Mouse (Mus musculus): Measurements from ENCODE around the gene Pde7b. TPM values are rescaled to one million over a fixed set of nuclear protein-coding genes. Genes with fewer than 3 reads are reported as not detected.

Gene Pde7b
- polyA plus RNA-seq, 1 experiment from 2014 or later = 4.3 TPM

DNA sequence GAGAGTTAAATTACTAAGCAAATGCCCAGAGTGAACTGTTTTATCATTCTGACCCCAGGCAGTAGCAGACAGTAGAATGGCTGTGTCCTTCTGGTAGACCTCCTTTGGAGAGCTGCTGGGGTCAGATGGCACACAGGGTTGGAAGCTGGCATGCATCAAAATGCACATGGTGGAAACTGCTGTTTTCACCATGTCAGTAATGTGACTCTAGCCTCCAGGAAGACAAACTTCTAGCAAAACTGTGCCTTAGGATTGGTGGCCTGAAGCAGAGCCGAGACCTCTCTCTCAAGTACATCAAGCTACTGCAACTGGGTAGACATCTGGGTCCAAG lies 91.8 kb downstream of the Pde7b start:
- Histone ChIP-seq H3K4me1 (ENCODE audit: control insufficient read depth, insufficient read depth, low read length) (peaks cover 3% of the 10 kb centered on the region), H3K36me3 (replicated peaks; ENCODE audit: control insufficient read depth, insufficient read depth, low read depth, low read length) (no peaks in the 10 kb centered on the region), H3K27ac (replicated peaks; ENCODE audit: low read depth, low read length) (no peak overlapping the region), H3K27me3 (ENCODE audit: control insufficient read depth, insufficient read depth, low read length) (no peaks in the 10 kb centered on the region), H3K9me3 (replicated peaks; ENCODE audit: control insufficient read depth, low read length) (no peaks in the 10 kb centered on the region), H3K4me2 (ENCODE audit: low read depth, low read length) (no peak overlapping the region), H3K9ac (replicated peaks; ENCODE audit: low read length) (no peak overlapping the region), H3K4me3 (ENCODE audit: low read depth, low read length) (no peak overlapping the region)
- 53% methylated on average over 1 of the region's 1 CpGs for WGBS
- DNase-seq (ENCODE audit: low spot score) = peak; percentile 32
- ATAC-seq (replicated peaks; ENCODE audit: insufficient number of reproducible peaks, low FRiP score, low TSS enrichment, low read depth) = no peak

- 0 out of 2 replicates have a peak overlapping the region, but pooled peaks have one; percentile 28 for H3K27ac ChIP-seq (replicated peaks; ENCODE audit: low read depth, low read length)
- WGBS = 45% methylated on average over 14 of the region's 14 CpGs
- H3K36me3 ChIP-seq (replicated peaks; ENCODE audit: control insufficient read depth, insufficient read depth, low read depth, low read length) = no peaks in the 10 kb centered on the region
- ATAC-seq (replicated peaks; ENCODE audit: insufficient number of reproducible peaks, low FRiP score, low TSS enrichment, low read depth) = no peak
- no peak overlapping the region for H3K9ac ChIP-seq (replicated peaks; ENCODE audit: low read length)
- no peaks in the 10 kb centered on the region for H3K9me3 ChIP-seq (replicated peaks; ENCODE audit: control insufficient read depth, low read length)
- DNase-seq (ENCODE audit: low spot score) = peak; percentile 43
- no peak overlapping the region for H3K4me3 ChIP-seq (ENCODE audit: low read depth, low read length)
- peaks cover 3% of the 10 kb centered on the region for H3K4me1 ChIP-seq (ENCODE audit: control insufficient read depth, insufficient read depth, low read length)
- H3K4me2 ChIP-seq (ENCODE audit: low read depth, low read length) = no peak overlapping the region
- H3K27me3 ChIP-seq (ENCODE audit: control insufficient read depth, insufficient read depth, low read length) = no peaks in the 10 kb centered on the region
Observed at GRCm38 (mm10) chr10:20632256-20633084, 92.4 kb downstream of the Pde7b start.

DNA sequence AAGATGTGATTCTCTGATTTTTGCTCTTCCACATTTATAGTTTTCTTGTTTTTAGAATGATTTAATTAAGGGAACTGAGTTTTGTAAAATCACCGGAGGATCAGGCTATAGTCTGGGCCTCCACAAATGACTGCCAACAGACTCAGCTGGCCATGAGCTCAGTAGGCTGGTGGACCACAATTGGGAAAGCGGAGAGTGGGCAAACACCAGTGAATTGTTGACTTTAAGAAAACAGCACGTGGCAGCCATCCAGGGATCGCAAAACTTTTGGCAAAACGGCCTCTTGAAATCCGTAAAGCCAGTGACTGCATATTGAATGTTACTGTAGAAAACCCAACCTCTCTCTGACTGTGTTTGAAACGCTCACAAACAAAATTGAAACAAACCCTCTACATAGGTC lies 94.8 kb downstream of the Pde7b start:
- ATAC-seq (replicated peaks; ENCODE audit: insufficient number of reproducible peaks, low FRiP score, low TSS enrichment, low read depth) (no peak), DNase-seq (ENCODE audit: low spot score) (no peak)
- Histone ChIP-seq H3K9ac (replicated peaks; ENCODE audit: low read length) (no peak overlapping the region), H3K4me2 (ENCODE audit: low read depth, low read length) (no peak overlapping the region), H3K27me3 (ENCODE audit: control insufficient read depth, insufficient read depth, low read length) (no peaks in the 10 kb centered on the region), H3K9me3 (replicated peaks; ENCODE audit: control insufficient read depth, low read length) (no peaks in the 10 kb centered on the region), H3K4me3 (ENCODE audit: low read depth, low read length) (no peak overlapping the region), H3K36me3 (replicated peaks; ENCODE audit: control insufficient read depth, insufficient read depth, low read depth, low read length) (no peaks in the 10 kb centered on the region), H3K27ac (replicated peaks; ENCODE audit: low read depth, low read length) (no peak overlapping the region), H3K4me1 (ENCODE audit: control insufficient read depth, insufficient read depth, low read length) (peaks cover 3% of the 10 kb centered on the region)
- 79% methylated on average over 7 of the region's 7 CpGs for WGBS

- WGBS = 93% methylated on average over 16 of the region's 16 CpGs
- Histone ChIP-seq H3K4me3 (ENCODE audit: low read depth, low read length) (no peak overlapping the region), H3K9me3 (replicated peaks; ENCODE audit: control insufficient read depth, low read length) (no peaks in the 10 kb centered on the region), H3K27me3 (ENCODE audit: control insufficient read depth, insufficient read depth, low read length) (no peaks in the 10 kb centered on the region), H3K4me1 (ENCODE audit: control insufficient read depth, insufficient read depth, low read length) (no peaks in the 10 kb centered on the region), H3K4me2 (ENCODE audit: low read depth, low read length) (no peak overlapping the region), H3K27ac (replicated peaks; ENCODE audit: low read depth, low read length) (no peak overlapping the region), H3K36me3 (replicated peaks; ENCODE audit: control insufficient read depth, insufficient read depth, low read depth, low read length) (no peaks in the 10 kb centered on the region), H3K9ac (replicated peaks; ENCODE audit: low read length) (no peak overlapping the region)
- DNase-seq (ENCODE audit: low spot score) (no peak), ATAC-seq (replicated peaks; ENCODE audit: insufficient number of reproducible peaks, low FRiP score, low TSS enrichment, low read depth) (no peak)
Observed at GRCm38 (mm10) chr10:20625702-20626375, 99.0 kb downstream of the Pde7b start.

GRCm38 (mm10) chr10:20621661-20622454 lies 103.0 kb downstream of the Pde7b start:
- DNase-seq (ENCODE audit: low spot score) = no peak
- no peak overlapping the region for H3K9ac ChIP-seq (replicated peaks; ENCODE audit: low read length)
- ATAC-seq (replicated peaks; ENCODE audit: insufficient number of reproducible peaks, low FRiP score, low TSS enrichment, low read depth) = no peak

GRCm38 (mm10) chr10:20606007-20606406 lies 118.9 kb downstream of the Pde7b start:
- DNase-seq (ENCODE audit: low spot score) (no peak), ATAC-seq (replicated peaks; ENCODE audit: insufficient number of reproducible peaks, low FRiP score, low TSS enrichment, low read depth) (no peak)
- no peak overlapping the region for H3K4me3 ChIP-seq (ENCODE audit: low read depth, low read length)
- H3K9ac ChIP-seq (replicated peaks; ENCODE audit: low read length) = no peak overlapping the region
- no peaks in the 10 kb centered on the region for H3K9me3 ChIP-seq (replicated peaks; ENCODE audit: control insufficient read depth, low read length)
- H3K27me3 ChIP-seq (ENCODE audit: control insufficient read depth, insufficient read depth, low read length) = no peaks in the 10 kb centered on the region
- no peak overlapping the region for H3K27ac ChIP-seq (replicated peaks; ENCODE audit: low read depth, low read length)
- H3K4me2 ChIP-seq (ENCODE audit: low read depth, low read length) = no peak overlapping the region
- no peaks in the 10 kb centered on the region for H3K4me1 ChIP-seq (ENCODE audit: control insufficient read depth, insufficient read depth, low read length)
- 76% methylated on average over 2 of the region's 2 CpGs for WGBS
- no peaks in the 10 kb centered on the region for H3K36me3 ChIP-seq (replicated peaks; ENCODE audit: control insufficient read depth, insufficient read depth, low read depth, low read length)

More at GRCm38 (mm10) chr10:20621661-20622454, 103.0 kb downstream of the Pde7b start:
- no peaks in the 10 kb centered on the region for H3K27me3 ChIP-seq (ENCODE audit: control insufficient read depth, insufficient read depth, low read length)
- H3K4me3 ChIP-seq (ENCODE audit: low read depth, low read length) = no peak overlapping the region
- H3K4me1 ChIP-seq (ENCODE audit: control insufficient read depth, insufficient read depth, low read length) = no peaks in the 10 kb centered on the region
- WGBS = 81% methylated on average over 8 of the region's 8 CpGs
- H3K27ac ChIP-seq (replicated peaks; ENCODE audit: low read depth, low read length) = no peak overlapping the region
- no peak overlapping the region for H3K4me2 ChIP-seq (ENCODE audit: low read depth, low read length)
- H3K36me3 ChIP-seq (replicated peaks; ENCODE audit: control insufficient read depth, insufficient read depth, low read depth, low read length) = no peaks in the 10 kb centered on the region
- no peaks in the 10 kb centered on the region for H3K9me3 ChIP-seq (replicated peaks; ENCODE audit: control insufficient read depth, low read length)

- WGBS = 71% methylated on average over 5 of the region's 5 CpGs
- H3K4me2 ChIP-seq (ENCODE audit: low read depth, low read length) = no peak overlapping the region
- H3K36me3 ChIP-seq (replicated peaks; ENCODE audit: control insufficient read depth, insufficient read depth, low read depth, low read length) = no peaks in the 10 kb centered on the region
- no peaks in the 10 kb centered on the region for H3K9me3 ChIP-seq (replicated peaks; ENCODE audit: control insufficient read depth, low read length)
- DNase-seq (ENCODE audit: low spot score) (no peak), ATAC-seq (replicated peaks; ENCODE audit: insufficient number of reproducible peaks, low FRiP score, low TSS enrichment, low read depth) (no peak)
- H3K4me3 ChIP-seq (ENCODE audit: low read depth, low read length) = no peak overlapping the region
- no peak overlapping the region for H3K9ac ChIP-seq (replicated peaks; ENCODE audit: low read length)
- no peaks in the 10 kb centered on the region for H3K27me3 ChIP-seq (ENCODE audit: control insufficient read depth, insufficient read depth, low read length)
- no peak overlapping the region for H3K27ac ChIP-seq (replicated peaks; ENCODE audit: low read depth, low read length)
- H3K4me1 ChIP-seq (ENCODE audit: control insufficient read depth, insufficient read depth, low read length) = no peaks in the 10 kb centered on the region
Observed at GRCm38 (mm10) chr10:20595107-20595810, 129.6 kb downstream of the Pde7b start.
